15 mouse cellular contexts compared by ENCODE assay signal in the genomic region with DNA sequence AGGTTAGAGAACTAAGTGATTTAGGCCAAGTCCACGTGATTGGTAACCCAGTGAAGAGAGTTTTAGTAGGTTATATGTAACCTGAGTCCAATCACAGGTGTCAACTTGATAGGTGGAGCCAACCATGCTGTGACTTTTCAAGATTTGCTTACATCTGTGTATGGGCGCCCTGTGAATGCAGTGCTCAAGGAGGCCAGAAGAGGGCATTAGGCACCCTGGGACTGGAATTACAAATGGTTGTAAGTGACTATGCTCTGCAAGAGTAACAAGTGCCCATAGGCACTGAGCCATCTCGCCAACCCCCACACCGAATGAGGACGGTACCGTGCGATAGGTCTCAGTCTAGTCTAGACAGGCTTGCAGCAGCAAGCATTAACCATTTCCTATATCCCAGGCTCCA.
"Had no signal": no experiment of that assay in that cellular context is flagged by ENCODE, and none has a peak within 500 bp of the region (broad histone marks: within the 10 kb centered on the region; RNA-seq: fewer than 3 reads in every experiment).

No protein-coding gene starts in this region.

- H3K4me3 ChIP-seq: kidney, embryonic 15.5 days; limb, embryonic 12.5 days; liver, embryonic 13.5 days; midbrain, embryonic 10.5 days; midbrain, embryonic 15.5 days; neural tube, embryonic 12.5 days had no signal

- DNase-seq: kidney, adult 2 months; kidney, postnatal 25 days; layer of hippocampus, adult 9-11 months; liver; liver, embryonic 13.5 days; lung, adult 18-20 months; lung, postnatal 36 days; thymus, adult 2 months; thymus, postnatal 25 days had no signal

- H3K9ac ChIP-seq: kidney, embryonic 15.5 days; limb, embryonic 12.5 days; liver, embryonic 13.5 days; midbrain, embryonic 15.5 days; neural tube, embryonic 12.5 days had no signal

- ATAC-seq: lung, postnatal 0 days; midbrain, embryonic 15.5 days had no signal

- H3K9me3 ChIP-seq: kidney, embryonic 15.5 days; limb, embryonic 12.5 days; liver, embryonic 13.5 days; midbrain, embryonic 10.5 days; midbrain, embryonic 15.5 days; neural tube, embryonic 12.5 days had no signal

- H3K27me3 ChIP-seq: limb, embryonic 12.5 days; liver, embryonic 13.5 days; midbrain, embryonic 15.5 days; neural tube, embryonic 12.5 days had no signal

- H3K27ac ChIP-seq: kidney, embryonic 15.5 days; limb, embryonic 12.5 days; liver, embryonic 13.5 days; midbrain, embryonic 10.5 days; midbrain, embryonic 15.5 days; neural tube, embryonic 12.5 days had no signal

- H3K36me3 ChIP-seq: kidney, embryonic 15.5 days; limb, embryonic 12.5 days; liver, embryonic 13.5 days; midbrain, embryonic 10.5 days; midbrain, embryonic 15.5 days; neural tube, embryonic 12.5 days had no signal

- H3K4me2 ChIP-seq: kidney, embryonic 15.5 days; limb, embryonic 12.5 days; liver, embryonic 13.5 days; midbrain, embryonic 15.5 days; neural tube, embryonic 12.5 days had no signal

- H3K4me1 ChIP-seq: kidney, embryonic 15.5 days; limb, embryonic 12.5 days; liver, embryonic 13.5 days had no signal
